Mouse (Mus musculus): ENCODE data around the gene Gstt1. TPM values are rescaled to one million over a fixed set of nuclear protein-coding genes. Genes with fewer than 3 reads are reported as not detected.
"Not testable (repeated sequence)": the region's sequence is repeated elsewhere in the genome, so short reads cannot be mapped to it uniquely, and the experiment has no call there.

Gene Gstt1
- total RNA-seq (2021): 10 to 100 TPM; 14.5 to 20.3 TPM

- intact Hi-C loops (cut with DNase I): no loop called here
These were observed at the start of gene Gstt1 for GRCm38 (mm10) chr10:75798176-75798696. Gene Gstt1, minus strand, starts transcription at chr10:75798584.

DNA sequence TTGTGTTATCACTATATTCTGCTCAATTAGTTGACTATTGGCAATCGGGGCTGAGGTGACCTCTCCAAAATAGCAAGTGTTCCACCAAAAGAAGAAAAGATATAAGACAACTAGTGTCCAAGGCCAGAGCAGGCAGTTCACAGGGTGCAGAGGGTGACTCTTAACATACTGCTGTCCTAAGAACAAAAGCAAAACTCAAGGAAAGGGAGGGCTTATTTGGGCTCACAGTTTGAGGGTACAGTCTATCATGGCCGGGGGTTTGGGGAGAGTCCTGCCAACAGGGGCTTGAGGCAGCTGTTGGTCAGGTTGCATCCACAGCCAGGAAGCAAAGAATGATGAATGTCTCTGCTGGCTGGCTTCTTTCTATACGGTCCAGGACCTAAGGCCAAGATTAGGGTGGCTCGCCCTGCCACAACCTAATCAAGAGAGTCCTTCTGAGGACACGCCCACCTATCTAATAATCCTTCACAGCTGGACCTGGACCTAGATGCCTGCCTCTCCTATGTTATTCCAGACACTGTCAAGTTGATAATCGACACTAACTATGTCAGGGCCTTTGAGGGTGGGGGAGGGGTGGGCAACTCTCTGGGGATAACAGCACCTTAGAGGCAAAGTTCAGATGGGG lies 47.0 kb upstream of the Gstt1 start:
- intact Hi-C loops (cut with DNase I): no loop called here
- no peak for DNase-seq

More at GRCm38 (mm10) chr10:75798176-75798696, at the start of gene Gstt1:
- DNase-seq: peak; percentile 71 to 78

GRCm38 (mm10) chr10:75844800-75845199 lies 46.4 kb upstream of the Gstt1 start:
- DNase-seq: no peak
- intact Hi-C loops (cut with DNase I): no loop called here

GRCm38 (mm10) chr10:75843898-75844297 lies 45.5 kb upstream of the Gstt1 start:
- DNase-seq; intact Hi-C loops (cut with DNase I): not testable (repeated sequence)

GRCm38 (mm10) chr10:75839092-75839491 lies 40.7 kb upstream of the Gstt1 start:
- DNase-seq: no peak
- intact Hi-C loops (cut with DNase I): loop anchor here (5.0 kb wide), 1 partner anchor 252 kb away; the partner anchor contains the start of gene Ggt5

- intact Hi-C loops (cut with DNase I): loop anchor here (5.0 kb wide), 1 partner anchor 250 kb away; the partner anchor contains the start of gene Ggt5
- DNase-seq: peak; percentile 90 to 92
These were observed 38.9 kb upstream of the Gstt1 start, which contains the start of gene Gstt2 for GRCm38 (mm10) chr10:75837248-75837759. Gene Gstt2, minus strand, starts transcription at chr10:75837424.

- intact Hi-C loops (cut with DNase I): loop anchor here (5.0 kb wide), 1 partner anchor 249 kb away; the partner anchor contains the start of gene Ggt5
- no peak for DNase-seq
These were observed 37.6 kb upstream of the Gstt1 start for GRCm38 (mm10) chr10:75835761-75836531.

DNA sequence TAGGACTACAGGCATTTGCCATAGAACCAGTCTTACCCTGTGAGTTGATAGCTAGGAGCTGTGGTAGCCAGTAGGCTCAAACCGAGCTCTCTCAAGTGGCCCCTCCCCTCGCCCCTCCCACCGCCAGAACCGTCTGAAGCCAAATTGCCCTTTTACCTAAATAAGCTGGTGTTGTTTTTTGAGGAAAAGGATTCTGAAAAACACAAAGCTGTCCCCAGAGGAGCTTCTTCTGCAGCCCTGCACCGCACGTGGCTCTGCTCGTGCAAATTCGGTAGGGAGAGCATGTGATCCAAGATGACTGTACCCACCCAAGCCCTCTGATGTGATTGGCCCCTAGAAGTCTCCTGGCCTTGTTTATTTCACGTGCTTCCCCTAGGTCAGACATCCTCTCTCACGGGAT lies 36.9 kb upstream of the Gstt1 start:
- intact Hi-C loops (cut with DNase I): loop anchor here (5.0 kb wide), 1 partner anchor 248 kb away; the partner anchor contains the start of gene Ggt5
- peak; percentile 61 to 69 for DNase-seq

GRCm38 (mm10) chr10:75834721-75835120 lies 36.3 kb upstream of the Gstt1 start:
- intact Hi-C loops (cut with DNase I): loop anchor here (5.0 kb wide), 2 partner anchors 72 to 247 kb away; partner anchors contain the start of genes Cabin1 and Ggt5
- DNase-seq: no peak

DNA sequence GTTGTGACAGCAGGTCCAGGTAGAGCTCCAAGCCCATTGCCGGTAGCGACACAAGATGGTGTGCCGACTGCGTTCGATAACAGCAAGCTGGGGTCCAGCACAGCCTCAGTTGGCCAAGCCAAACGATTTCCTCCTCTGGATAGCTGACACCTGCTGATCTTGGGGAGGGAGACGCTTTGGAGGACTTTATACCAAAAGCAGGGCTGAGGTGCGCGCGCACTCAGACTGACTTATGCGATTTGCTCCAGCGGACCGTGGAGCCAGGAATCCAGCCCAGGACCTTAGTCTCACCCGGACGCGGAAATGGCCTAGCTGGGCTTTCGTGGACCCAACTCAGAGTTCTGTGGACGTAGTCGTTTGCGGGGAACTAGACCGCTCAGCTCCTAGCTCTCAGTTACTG lies 35.9 kb upstream of the Gstt1 start:
- DNase-seq: peak; percentile 80 to 81
- intact Hi-C loops (cut with DNase I): loop anchor here (5.0 kb wide), 1 partner anchor 72 kb away; the partner anchor contains the start of gene Cabin1

DNA sequence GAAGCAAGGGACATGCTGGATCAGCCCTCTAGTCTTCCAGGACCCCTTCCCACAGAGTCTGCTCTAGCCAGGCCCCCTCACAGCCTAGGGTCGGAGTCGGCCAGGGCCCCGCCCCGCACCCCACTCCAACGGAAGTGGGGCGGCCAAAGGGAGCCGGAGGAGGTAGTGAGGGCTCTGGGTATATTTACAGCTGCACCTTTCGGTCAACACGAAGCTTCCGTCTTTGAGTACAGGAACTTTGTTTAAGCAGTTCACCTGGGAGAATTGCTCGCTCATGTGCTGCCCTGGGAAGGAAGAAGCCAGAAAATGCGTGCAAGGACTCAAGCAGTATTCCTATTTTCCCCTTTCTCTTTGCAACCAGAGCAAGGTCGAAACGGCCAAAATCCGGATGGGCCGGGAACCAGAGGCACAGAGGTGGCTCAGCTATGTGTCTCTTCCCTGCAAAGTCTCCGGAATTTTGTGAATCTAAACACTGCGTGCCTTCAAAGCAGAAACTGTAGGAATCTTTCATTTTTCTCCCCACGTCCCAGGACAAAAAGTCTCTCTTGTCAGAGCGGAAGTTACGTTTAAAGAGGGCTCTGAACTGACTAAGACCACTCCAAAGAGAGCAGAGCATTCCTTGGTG lies 35.2 kb upstream of the Gstt1 start:
- intact Hi-C loops (cut with DNase I): loop anchor here (2.0 to 5.0 kb wide), 2 partner anchors 37 to 71 kb away; partner anchors contain the start of gene Cabin1
- peak; percentile 34 to 38 for DNase-seq

DNA sequence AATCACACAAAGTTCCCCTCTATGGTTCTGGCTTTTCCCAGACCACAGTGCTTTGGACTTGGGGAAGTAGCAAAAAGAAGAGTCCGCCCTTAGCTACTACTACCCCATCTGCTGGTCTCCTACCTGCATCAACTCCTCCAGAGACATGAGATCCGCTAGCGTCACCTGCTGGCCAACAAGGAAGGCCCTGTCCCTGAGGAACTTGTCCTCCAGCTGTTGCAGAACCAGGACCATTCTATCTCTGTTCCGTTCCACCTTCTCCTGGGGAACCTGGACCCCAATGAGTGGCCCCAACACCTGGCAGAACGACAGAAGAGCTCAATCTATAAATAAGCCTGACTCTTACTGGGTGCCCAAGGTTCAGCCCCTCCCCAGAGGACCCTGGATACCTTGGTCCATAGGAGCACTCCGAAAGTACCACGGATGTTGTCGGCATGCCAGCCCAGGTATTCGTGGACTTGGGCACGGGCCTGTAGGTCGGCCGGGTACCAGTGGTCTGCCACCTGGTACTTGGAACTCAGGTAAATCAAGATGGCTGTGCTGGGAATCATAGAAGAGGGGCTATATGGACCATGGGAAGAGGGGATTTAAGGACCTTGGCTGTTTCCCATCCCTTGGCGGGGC lies 34.0 kb upstream of the Gstt1 start:
- intact Hi-C loops (cut with DNase I): loop anchor here (1.0 to 5.0 kb wide), 3 partner anchors 36 to 88 kb away; partner anchors contain the start of gene Cabin1
- DNase-seq: peak; percentile 67 to 72

- intact Hi-C loops (cut with DNase I): loop anchor here (5.0 kb wide), 1 partner anchor 68 kb away; the partner anchor contains the start of gene Cabin1
- DNase-seq: no peak
These were observed 31.9 kb upstream of the Gstt1 start for GRCm38 (mm10) chr10:75830275-75830670.

DNA sequence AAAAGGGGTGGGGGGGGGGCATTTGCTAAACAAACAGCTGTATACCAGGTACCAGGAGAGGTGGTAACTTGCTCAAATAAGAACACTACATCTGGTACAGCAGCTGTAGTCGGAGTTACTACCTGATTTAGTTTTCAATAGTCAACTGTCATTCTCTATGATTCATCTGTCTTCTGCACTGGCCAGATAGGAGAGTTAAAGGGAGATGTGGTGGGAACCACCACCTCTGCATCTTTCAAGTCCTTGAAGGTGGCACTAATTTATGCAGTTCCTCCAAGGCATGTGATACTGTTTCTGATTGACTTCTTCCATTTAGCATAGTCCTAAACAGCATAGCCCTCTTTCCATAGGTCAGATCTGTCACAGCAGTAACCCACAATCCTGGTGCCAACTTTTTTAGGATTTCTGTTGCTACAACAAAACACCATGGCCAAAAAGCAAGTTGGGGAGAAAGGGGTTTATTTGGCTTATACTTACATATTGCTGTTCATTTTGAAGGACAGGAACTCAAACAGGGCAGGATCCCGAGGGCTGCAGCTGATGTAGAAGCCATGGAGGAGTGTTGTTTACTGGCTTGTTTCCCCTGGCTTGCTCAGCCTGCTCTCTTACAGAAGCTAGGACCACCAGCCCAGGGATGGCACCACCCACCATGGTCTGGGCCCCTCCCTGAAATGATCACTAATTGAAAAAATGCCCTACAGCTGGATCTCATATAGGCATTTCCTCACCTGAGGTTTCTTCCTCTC lies 31.3 kb upstream of the Gstt1 start:
- DNase-seq: no peak
- intact Hi-C loops (cut with DNase I): loop anchor here (5.0 kb wide), 1 partner anchor 67 kb away; the partner anchor contains the start of gene Cabin1

GRCm38 (mm10) chr10:75828500-75828931 lies 30.1 kb upstream of the Gstt1 start:
- intact Hi-C loops (cut with DNase I): no loop called here

DNA sequence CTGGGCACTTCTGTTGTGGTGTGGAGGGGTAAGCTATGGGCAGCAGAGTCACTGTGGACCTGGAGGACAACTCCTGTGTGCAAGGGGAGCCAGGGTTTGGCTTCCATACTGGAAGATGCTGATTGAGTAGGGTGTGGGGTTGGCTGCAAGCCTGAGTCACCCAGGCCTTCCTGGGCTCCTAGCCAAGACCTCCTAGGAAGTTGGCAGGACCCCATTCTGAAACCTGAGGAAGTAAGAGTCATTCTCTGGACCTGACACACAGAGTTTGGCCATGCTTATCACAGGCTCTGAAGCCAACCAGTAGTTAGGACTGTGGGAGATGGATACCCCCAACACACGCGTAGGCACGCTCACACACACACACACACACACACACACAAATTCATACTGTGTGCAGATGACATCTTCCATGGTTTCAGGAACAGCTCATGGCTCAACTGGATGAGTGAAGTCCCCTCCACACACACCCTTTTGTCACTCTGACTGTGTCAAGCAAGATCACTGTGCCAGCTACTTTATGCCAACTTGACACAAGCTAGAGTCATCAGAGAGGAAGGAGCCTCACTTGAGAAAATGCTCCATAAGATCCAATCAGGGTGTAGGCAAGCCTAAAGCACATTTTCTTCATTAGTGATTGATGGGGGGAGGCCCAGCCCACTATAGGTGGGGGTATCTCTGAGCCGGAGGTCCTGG lies 29.4 kb upstream of the Gstt1 start:
- intact Hi-C loops (cut with DNase I): no loop called here
- peak; percentile 27 to 36 for DNase-seq

More at GRCm38 (mm10) chr10:75828500-75828931, 30.1 kb upstream of the Gstt1 start:
- peak; percentile 54 to 63 for DNase-seq

DNA sequence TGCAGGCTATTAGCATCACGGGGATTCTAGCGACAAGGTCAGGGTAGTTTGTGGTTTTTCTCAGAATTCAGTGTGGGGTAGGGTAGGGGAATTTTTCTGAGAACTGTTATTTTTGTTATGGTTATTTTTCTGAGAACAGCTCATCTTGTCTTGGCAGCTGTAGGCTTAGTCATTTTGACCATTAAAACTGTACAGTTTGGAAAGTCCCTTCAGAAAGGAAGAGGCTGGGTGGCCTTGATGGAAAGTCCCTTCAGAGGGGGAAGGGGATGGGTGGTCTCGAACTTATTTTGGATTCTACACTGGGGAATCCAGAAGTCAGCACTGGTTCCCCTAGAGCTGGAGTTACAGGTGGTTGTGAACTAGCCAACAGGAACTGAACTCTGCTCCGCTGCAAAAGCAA lies 26.1 kb upstream of the Gstt1 start:
- no peak for DNase-seq
- intact Hi-C loops (cut with DNase I): no loop called here

- intact Hi-C loops (cut with DNase I): no loop called here
- DNase-seq: no peak
These were observed 25.4 kb upstream of the Gstt1 start for GRCm38 (mm10) chr10:75823782-75824181.

Data from heart, postnatal 36 days (tissue).